Mouse (Mus musculus): ENCODE measurements around the gene Cd81.

DNA sequence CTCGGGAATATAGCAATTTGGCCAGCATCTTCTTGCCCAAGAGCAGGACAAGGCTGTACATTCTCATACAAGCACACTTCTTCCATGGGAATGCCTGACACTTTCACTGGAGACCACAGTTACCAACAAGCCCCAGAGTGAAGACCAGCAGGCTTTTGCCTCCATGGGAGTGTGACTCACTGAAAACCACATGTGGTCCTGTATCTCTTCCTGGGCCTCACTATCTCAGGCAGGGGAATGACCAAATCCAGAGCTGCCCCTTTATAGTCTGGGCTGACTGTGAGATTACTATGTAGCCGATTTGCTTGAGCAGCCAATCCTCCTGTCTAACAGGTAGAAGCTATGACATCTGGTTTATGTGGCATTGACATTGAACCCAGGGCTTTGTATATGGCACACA is 31.2 kb downstream of the Cd81 start:
- TF ChIP-seq POLR2A (IDR thresholded peaks at IDR 0.05; ENCODE audit: borderline replicate concordance, low read depth, low read length), result no peak
- no peak for TF ChIP-seq CTCF (IDR thresholded peaks at IDR 0.05; ENCODE audit: low read depth, low read length)
